Mouse (Mus musculus) forebrain, embryonic 16.5 days (tissue): ENCODE results near the gene Rftn1. TPM values are rescaled to one million over a fixed set of nuclear protein-coding genes. Genes with fewer than 3 reads are reported as not detected.
A peak's percentile ranks its signal among the peaks of the same experiment; 100 is the strongest.

ENCODE experiments used
- ATAC-seq: fragments of 200-750 bp; cut with Nextera tagmentation; 2 replicates; pipeline ENCODE4 v1.8.0; 2017; ENCODE audit warnings: mild to moderate bottlenecking, moderate library complexity
- H3K27ac ChIP-seq: fragments of 300-500 bp; sonication (generic); 2 replicates; pipeline ENCODE4 v1.5.1; 2014; ENCODE audit warnings: low read length, control low read depth
- H3K27me3 ChIP-seq: fragments of 300-500 bp; sonication (generic); replicated peaks from 2 replicates; pipeline ENCODE4 v1.6.1; 2014; ENCODE audit warnings: low read length; ENCODE audit not compliant: control insufficient read depth, insufficient read depth
- H3K36me3 ChIP-seq: fragments of 300-500 bp; sonication (generic); 2 replicates; pipeline ENCODE4 v1.6.1; 2014; ENCODE audit not compliant: control insufficient read depth, insufficient read depth
- H3K4me1 ChIP-seq: fragments of 300-500 bp; sonication (generic); replicated peaks from 2 replicates; pipeline ENCODE4 v1.6.1; 2014; ENCODE audit warnings: low read length; ENCODE audit not compliant: control insufficient read depth, insufficient read depth
- H3K4me2 ChIP-seq: fragments of 300-500 bp; sonication (generic); 2 replicates; pipeline ENCODE4 v1.6.1; 2014; ENCODE audit warnings: mild to moderate bottlenecking, low read length, control low read depth
- H3K4me3 ChIP-seq: fragments of 300-500 bp; sonication (generic); replicated peaks from 2 replicates; pipeline ENCODE4 v1.5.1; 2014; ENCODE audit warnings: mild to moderate bottlenecking, low read length, control low read depth
- H3K9ac ChIP-seq: fragments of 300-500 bp; sonication (generic); replicated peaks from 2 replicates; pipeline ENCODE4 v1.6.1; 2014; ENCODE audit warnings: low read depth, low read length, control low read depth
- H3K9me3 ChIP-seq: fragments of 300-500 bp; sonication (generic); 2 replicates; pipeline ENCODE4 v1.6.1; 2016; ENCODE audit warnings: low read length; ENCODE audit not compliant: control insufficient read depth
- WGBS: fragments of 180-500 bp; shearing (Covaris S2); extraction: QIAGEN DNeasy Blood & Tissue Kit; methylation state at CpG from one replicate; pipeline ENCODE4 v1.1.7; 2014; 5-methylcytosine and 5-hydroxymethylcytosine counted together
- polyA plus RNA-seq: library from polyadenylated mRNA; unstranded; fragments of >200 nt; fragmentation: Nextera tagmentation; extraction: Ambion mirVana; gene quantifications from 2 replicates; pipeline ENCODE4 v1.2.1, GENCODE M21; 2015

Rftn1 gene
- polyA plus RNA-seq, 1 experiment from 2014 or later, result 24.6 TPM

GRCm38 (mm10) chr17:50003156-50003555 lies 187.3 kb downstream of the Rftn1 start:
- no peak overlapping the region for H3K4me3 ChIP-seq
- H3K4me1 ChIP-seq, result peaks cover 18% of the 10 kb centered on the region
- no peak overlapping the region for H3K27ac ChIP-seq
- no peaks in the 10 kb centered on the region for H3K27me3 ChIP-seq
- H3K36me3 ChIP-seq, result no peaks in the 10 kb centered on the region
- no peak for ATAC-seq
- WGBS, result 70% methylated on average over 4 of the region's 4 CpGs
- no peak overlapping the region for H3K9ac ChIP-seq
- no peaks in the 10 kb centered on the region for H3K9me3 ChIP-seq
- H3K4me2 ChIP-seq, result no peak overlapping the region

GRCm38 (mm10) chr17:50002171-50002570 lies 188.3 kb downstream of the Rftn1 start:
- no peak for ATAC-seq
- H3K9me3 ChIP-seq, result no peaks in the 10 kb centered on the region
- 83% methylated on average over 3 of the region's 3 CpGs for WGBS

GRCm38 (mm10) chr17:50001754-50002153 lies 188.7 kb downstream of the Rftn1 start:
- Histone ChIP-seq H3K27ac (no peak overlapping the region), H3K4me3 (no peak overlapping the region), H3K9ac (no peak overlapping the region), H3K9me3 (no peaks in the 10 kb centered on the region), H3K4me2 (no peak overlapping the region), H3K4me1 (peaks cover 10% of the 10 kb centered on the region), H3K27me3 (no peaks in the 10 kb centered on the region), H3K36me3 (no peaks in the 10 kb centered on the region)
- no peak for ATAC-seq

More at GRCm38 (mm10) chr17:50002171-50002570, 188.3 kb downstream of the Rftn1 start:
- no peak overlapping the region for H3K27ac ChIP-seq
- no peak overlapping the region for H3K4me2 ChIP-seq
- no peak overlapping the region for H3K4me3 ChIP-seq
- no peaks in the 10 kb centered on the region for H3K27me3 ChIP-seq
- peaks cover 14% of the 10 kb centered on the region for H3K4me1 ChIP-seq
- H3K36me3 ChIP-seq, result no peaks in the 10 kb centered on the region
- no peak overlapping the region for H3K9ac ChIP-seq

GRCm38 (mm10) chr17:50000580-50000979 lies 189.9 kb downstream of the Rftn1 start:
- no peaks in the 10 kb centered on the region for H3K9me3 ChIP-seq
- no peaks in the 10 kb centered on the region; the same call in 1 of the 2 replicates for H3K4me1 ChIP-seq
- no peak overlapping the region for H3K4me2 ChIP-seq
- no peak for ATAC-seq
- no peak overlapping the region for H3K9ac ChIP-seq
- 88% methylated on average over 3 of the region's 3 CpGs for WGBS
- no peaks in the 10 kb centered on the region for H3K36me3 ChIP-seq
- no peak overlapping the region for H3K27ac ChIP-seq
- H3K27me3 ChIP-seq, result no peaks in the 10 kb centered on the region
- H3K4me3 ChIP-seq, result no peak overlapping the region

GRCm38 (mm10) chr17:49996626-49997152 lies 193.8 kb downstream of the Rftn1 start:
- H3K27ac ChIP-seq, result no peak overlapping the region
- no peak overlapping the region for H3K4me2 ChIP-seq
- H3K36me3 ChIP-seq, result no peaks in the 10 kb centered on the region
- H3K4me1 ChIP-seq, result peaks cover 11% of the 10 kb centered on the region
- 86% methylated on average over 5 of the region's 5 CpGs for WGBS
- ATAC-seq, result no peak
- no peak overlapping the region for H3K9ac ChIP-seq
- H3K4me3 ChIP-seq, result no peak overlapping the region
- H3K9me3 ChIP-seq, result no peaks in the 10 kb centered on the region
- no peaks in the 10 kb centered on the region for H3K27me3 ChIP-seq

GRCm38 (mm10) chr17:49996097-49996496 lies 194.4 kb downstream of the Rftn1 start:
- H3K9ac ChIP-seq, result no peak overlapping the region
- ATAC-seq, result no peak
- no peak overlapping the region for H3K4me3 ChIP-seq
- H3K36me3 ChIP-seq, result no peaks in the 10 kb centered on the region
- H3K4me2 ChIP-seq, result no peak overlapping the region
- no peaks in the 10 kb centered on the region for H3K27me3 ChIP-seq
- no peaks in the 10 kb centered on the region for H3K9me3 ChIP-seq
- peaks cover 11% of the 10 kb centered on the region for H3K4me1 ChIP-seq
- no peak overlapping the region for H3K27ac ChIP-seq
- 92% methylated on average over 6 of the region's 6 CpGs for WGBS

GRCm38 (mm10) chr17:49995226-49995625 lies 195.2 kb downstream of the Rftn1 start:
- Histone ChIP-seq H3K27me3 (no peaks in the 10 kb centered on the region), H3K4me3 (no peak overlapping the region), H3K36me3 (no peaks in the 10 kb centered on the region), H3K4me1 (peaks cover 11% of the 10 kb centered on the region), H3K4me2 (no peak overlapping the region), H3K9me3 (no peaks in the 10 kb centered on the region), H3K27ac (no peak overlapping the region), H3K9ac (no peak overlapping the region)
- no peak for ATAC-seq
- 96% methylated on average over 3 of the region's 3 CpGs for WGBS

- H3K4me1 ChIP-seq, result peaks cover 18% of the 10 kb centered on the region
- no peak overlapping the region for H3K4me3 ChIP-seq
- no peak overlapping the region for H3K4me2 ChIP-seq
- H3K9me3 ChIP-seq, result no peaks in the 10 kb centered on the region
- H3K9ac ChIP-seq, result no peak overlapping the region
- WGBS, result 72% methylated on average over 3 of the region's 3 CpGs
- no peaks in the 10 kb centered on the region for H3K36me3 ChIP-seq
- H3K27ac ChIP-seq, result no peak overlapping the region; the same call in 1 of the 2 replicates
- no peak for ATAC-seq
- no peaks in the 10 kb centered on the region for H3K27me3 ChIP-seq
These were observed 196.8 kb downstream of the Rftn1 start for GRCm38 (mm10) chr17:49993631-49994030.

GRCm38 (mm10) chr17:49992625-49993603 lies 197.6 kb downstream of the Rftn1 start:
- H3K27ac ChIP-seq, result peak overlapping the region; percentile 48
- no peak overlapping the region for H3K9ac ChIP-seq
- no peaks in the 10 kb centered on the region for H3K36me3 ChIP-seq
- peaks cover 18% of the 10 kb centered on the region for H3K4me1 ChIP-seq
- peak; percentile 60; the same call in 1 of the 2 replicates for ATAC-seq
- H3K27me3 ChIP-seq, result no peaks in the 10 kb centered on the region
- no peak overlapping the region for H3K4me2 ChIP-seq
- 71% methylated on average over 11 of the region's 11 CpGs for WGBS
- H3K4me3 ChIP-seq, result no peak overlapping the region
- no peaks in the 10 kb centered on the region for H3K9me3 ChIP-seq
